Mouse (Mus musculus): ENCODE results near the gene Crabp2.

GRCm38 (mm10) chr3:87913491-87913890, 35.0 kb upstream of the Crabp2 start:
- TF ChIP-seq CTCF (IDR thresholded peaks at IDR 0.05; ENCODE audit: low read depth) (no peak), EP300 (optimal IDR thresholded peaks at IDR 0.05) (no peak)
